Mouse (Mus musculus): ENCODE measurements around the gene Hoxa7. TPM values are rescaled to one million over a fixed set of nuclear protein-coding genes. Genes with fewer than 3 reads are reported as not detected.
A peak's percentile ranks its signal among the peaks of the same experiment; 100 is the strongest.

Hoxa7 gene
- polyA plus RNA-seq, 1 experiment from 2014 or later, result 8.1 TPM

DNA sequence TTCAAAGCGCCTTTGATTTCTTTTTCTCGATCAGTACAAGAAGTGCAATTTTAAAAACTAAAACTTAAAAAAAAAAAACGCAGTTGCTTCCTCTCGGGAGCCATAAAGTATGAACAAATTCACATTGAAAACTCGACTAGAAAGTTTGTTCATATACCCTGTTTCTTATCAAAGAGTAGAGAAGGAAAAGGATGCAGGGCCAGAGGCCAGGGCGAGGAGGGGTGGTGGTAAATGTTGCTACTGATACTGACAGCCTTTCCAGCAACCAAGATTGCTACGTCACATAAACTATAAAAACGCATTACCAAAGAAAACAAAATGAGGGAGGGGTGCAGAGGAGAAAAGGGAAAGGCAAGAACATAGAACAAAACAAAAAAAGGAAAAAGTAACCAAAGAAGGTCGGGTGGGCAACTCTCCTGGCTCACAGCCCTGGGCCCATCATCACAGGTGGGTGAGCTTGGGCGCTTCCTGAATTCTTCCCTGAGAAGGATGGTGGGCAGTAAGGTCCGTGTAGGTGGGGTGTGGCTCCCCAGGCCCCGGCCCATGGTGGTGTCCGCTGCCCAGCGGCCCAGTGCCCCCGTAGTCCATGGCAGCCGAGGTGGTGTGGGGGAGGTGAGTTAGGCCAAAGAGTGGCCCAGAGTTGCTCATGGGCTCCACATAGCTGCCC lies 52.0 kb downstream of the Hoxa7 start:
- 30% methylated on average over 16 of the region's 16 CpGs for WGBS
- Histone ChIP-seq H3K36me3 (ENCODE audit: control insufficient read depth, insufficient read depth, low read length) (0 out of 2 replicates have a peak, but pooled peaks cover 2% of the 10 kb centered on the region), H3K9ac (ENCODE audit: low read length) (peak overlapping the region; percentile 66), H3K4me3 (ENCODE audit: low read depth, low read length) (peak overlapping the region; percentile 65), H3K9me3 (ENCODE audit: control insufficient read depth, low read length) (no peaks in the 10 kb centered on the region), H3K4me1 (replicated peaks; ENCODE audit: control insufficient read depth, insufficient read depth) (peaks cover 4% of the 10 kb centered on the region; the same call in 1 of the 2 replicates), H3K27me3 (ENCODE audit: control insufficient read depth, insufficient read depth, low read length) (no peaks in the 10 kb centered on the region), H3K27ac (replicated peaks) (peak overlapping the region; percentile 97), H3K4me2 (replicated peaks; ENCODE audit: low read depth) (peak overlapping the region; percentile 62)
- DNase-seq (ENCODE audit: low spot score), result no peak
- no peak for ATAC-seq (ENCODE audit: low FRiP score, low TSS enrichment)
- TF ChIP-seq CTCF (IDR thresholded peaks at IDR 0.05; ENCODE audit: low read depth), result no peak
- no peak for TF ChIP-seq EP300 (optimal IDR thresholded peaks at IDR 0.05)

DNA sequence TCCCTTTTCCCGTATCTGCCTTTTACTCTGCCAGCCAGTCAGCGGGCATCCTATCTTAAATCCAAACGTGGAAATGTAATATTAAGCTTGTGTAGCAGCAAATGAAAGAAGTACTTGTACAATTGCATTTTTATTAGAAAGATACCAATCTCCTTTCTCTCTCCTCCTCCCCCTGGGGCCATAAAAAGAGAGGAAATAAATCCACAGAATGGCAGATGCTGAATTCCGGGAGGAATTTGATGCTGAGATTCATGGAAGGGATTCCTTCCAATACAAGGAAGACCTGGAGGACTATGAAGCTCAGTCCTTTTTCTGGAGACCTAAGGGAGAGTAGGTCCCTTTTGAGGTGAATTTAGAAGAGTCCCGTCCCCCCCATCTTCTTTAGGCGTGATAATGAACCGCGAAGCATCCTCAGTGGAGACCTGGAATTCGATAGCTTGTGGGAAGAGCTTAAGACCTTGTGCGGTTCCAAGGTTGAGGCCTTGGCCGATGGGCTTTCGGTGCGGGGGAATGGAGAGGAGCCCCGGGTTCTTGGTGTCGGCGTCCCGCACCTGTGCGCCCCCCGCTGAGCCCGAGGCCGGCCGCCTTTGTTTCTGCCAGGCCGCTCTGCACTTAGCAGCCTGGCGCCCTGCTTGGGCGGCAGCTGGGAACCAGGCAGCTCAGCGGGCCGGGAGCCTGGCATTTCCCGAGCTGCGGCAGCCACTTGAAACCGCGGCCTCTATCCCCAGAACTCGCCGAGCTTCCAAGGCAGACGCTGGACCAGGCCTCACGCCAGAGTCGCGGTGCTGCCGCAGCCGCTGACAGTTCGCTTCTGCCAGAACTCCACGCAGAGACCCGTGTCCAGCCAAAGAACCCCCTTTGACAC lies 53.2 kb downstream of the Hoxa7 start:
- Histone ChIP-seq H3K4me3 (ENCODE audit: low read depth, low read length) (peak overlapping the region; percentile 65), H3K36me3 (ENCODE audit: control insufficient read depth, insufficient read depth, low read length) (0 out of 2 replicates have a peak, but pooled peaks cover 2% of the 10 kb centered on the region), H3K27ac (replicated peaks) (peak overlapping the region; percentile 96), H3K4me1 (replicated peaks; ENCODE audit: control insufficient read depth, insufficient read depth) (peaks cover 4% of the 10 kb centered on the region; the same call in 1 of the 2 replicates), H3K9me3 (ENCODE audit: control insufficient read depth, low read length) (no peaks in the 10 kb centered on the region), H3K4me2 (replicated peaks; ENCODE audit: low read depth) (peak overlapping the region; percentile 77), H3K27me3 (ENCODE audit: control insufficient read depth, insufficient read depth, low read length) (no peaks in the 10 kb centered on the region; the same call in 1 of the 2 replicates), H3K9ac (ENCODE audit: low read length) (peak overlapping the region; percentile 89)
- WGBS, result 14% methylated on average over 39 of the region's 42 CpGs
- no peak for ATAC-seq (ENCODE audit: low FRiP score, low TSS enrichment)
- DNase-seq (ENCODE audit: low spot score), result no peak
- TF ChIP-seq CTCF (IDR thresholded peaks at IDR 0.05; ENCODE audit: low read depth) (no peak), EP300 (optimal IDR thresholded peaks at IDR 0.05) (no peak)

DNA sequence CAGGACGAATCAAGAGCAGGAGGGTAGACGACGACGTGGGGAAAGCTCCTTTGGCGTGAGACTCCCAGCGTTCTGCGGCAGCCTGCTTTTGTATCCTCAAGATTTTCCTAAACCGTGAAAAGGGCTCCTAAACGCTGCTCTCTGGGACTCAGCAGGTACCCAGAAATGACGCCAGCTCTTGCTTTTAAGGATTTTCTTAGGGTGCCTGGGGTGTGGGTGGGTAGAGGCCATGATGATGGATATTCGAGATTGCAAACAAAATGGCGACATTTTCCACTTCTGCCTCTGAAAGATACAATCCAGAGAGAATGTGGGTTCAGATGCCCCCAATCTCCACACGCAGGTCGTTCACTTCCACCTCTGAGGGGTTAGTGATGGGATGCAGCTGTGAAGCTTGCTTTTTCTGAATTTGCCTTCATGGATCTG lies 53.9 kb downstream of the Hoxa7 start:
- WGBS, result 28% methylated on average over 14 of the region's 14 CpGs
- DNase-seq (ENCODE audit: low spot score) (no peak), ATAC-seq (ENCODE audit: low FRiP score, low TSS enrichment) (no peak)
- no peaks in the 10 kb centered on the region for H3K9me3 ChIP-seq (ENCODE audit: control insufficient read depth, low read length)
- TF ChIP-seq EP300 (optimal IDR thresholded peaks at IDR 0.05), result no peak
- TF ChIP-seq CTCF (IDR thresholded peaks at IDR 0.05; ENCODE audit: low read depth), result no peak
- peak overlapping the region; percentile 77 for H3K4me2 ChIP-seq (replicated peaks; ENCODE audit: low read depth)
- H3K27ac ChIP-seq (replicated peaks), result peak overlapping the region; percentile 96
- H3K4me3 ChIP-seq (ENCODE audit: low read depth, low read length), result peak overlapping the region; percentile 65
- peaks cover 4% of the 10 kb centered on the region; the same call in 1 of the 2 replicates for H3K4me1 ChIP-seq (replicated peaks; ENCODE audit: control insufficient read depth, insufficient read depth)
- H3K9ac ChIP-seq (ENCODE audit: low read length), result peak overlapping the region; percentile 89
- no peaks in the 10 kb centered on the region; the same call in 1 of the 2 replicates for H3K27me3 ChIP-seq (ENCODE audit: control insufficient read depth, insufficient read depth, low read length)
- H3K36me3 ChIP-seq (ENCODE audit: control insufficient read depth, insufficient read depth, low read length), result 0 out of 2 replicates have a peak, but pooled peaks cover 2% of the 10 kb centered on the region

DNA sequence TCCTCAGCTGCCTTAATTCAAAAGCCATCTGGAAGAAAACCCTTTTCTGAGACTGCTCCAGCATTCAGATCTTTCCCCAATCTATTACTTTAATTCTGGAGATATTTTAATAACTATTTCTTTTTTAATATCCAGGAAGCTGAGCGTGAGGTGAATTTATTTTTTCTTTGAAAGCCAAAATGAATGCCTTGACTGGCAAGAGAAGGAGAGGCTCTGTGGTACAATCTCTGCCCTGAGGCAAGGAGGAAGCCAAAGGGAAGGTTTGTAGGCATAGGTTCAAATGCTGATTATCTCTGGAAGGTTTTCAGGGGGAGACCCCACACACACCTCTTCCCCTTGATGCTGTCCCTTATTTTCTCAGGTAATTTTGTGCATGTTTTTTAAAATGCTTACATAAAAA lies 54.5 kb downstream of the Hoxa7 start:
- Histone ChIP-seq H3K36me3 (ENCODE audit: control insufficient read depth, insufficient read depth, low read length) (0 out of 2 replicates have a peak, but pooled peaks cover 2% of the 10 kb centered on the region), H3K4me2 (replicated peaks; ENCODE audit: low read depth) (peak overlapping the region; percentile 77), H3K4me3 (ENCODE audit: low read depth, low read length) (peak overlapping the region; percentile 65), H3K4me1 (replicated peaks; ENCODE audit: control insufficient read depth, insufficient read depth) (peaks cover 2% of the 10 kb centered on the region; the same call in 1 of the 2 replicates), H3K27ac (replicated peaks) (peak overlapping the region; percentile 96), H3K9ac (ENCODE audit: low read length) (peak overlapping the region; percentile 89), H3K9me3 (ENCODE audit: control insufficient read depth, low read length) (no peaks in the 10 kb centered on the region), H3K27me3 (ENCODE audit: control insufficient read depth, insufficient read depth, low read length) (no peaks in the 10 kb centered on the region; the same call in 1 of the 2 replicates)
- TF ChIP-seq EP300 (optimal IDR thresholded peaks at IDR 0.05) (no peak), CTCF (IDR thresholded peaks at IDR 0.05; ENCODE audit: low read depth) (no peak)
- ATAC-seq (ENCODE audit: low FRiP score, low TSS enrichment) (no peak), DNase-seq (ENCODE audit: low spot score) (no peak)
- WGBS, result 41% methylated on average over 1 of the region's 1 CpGs

DNA sequence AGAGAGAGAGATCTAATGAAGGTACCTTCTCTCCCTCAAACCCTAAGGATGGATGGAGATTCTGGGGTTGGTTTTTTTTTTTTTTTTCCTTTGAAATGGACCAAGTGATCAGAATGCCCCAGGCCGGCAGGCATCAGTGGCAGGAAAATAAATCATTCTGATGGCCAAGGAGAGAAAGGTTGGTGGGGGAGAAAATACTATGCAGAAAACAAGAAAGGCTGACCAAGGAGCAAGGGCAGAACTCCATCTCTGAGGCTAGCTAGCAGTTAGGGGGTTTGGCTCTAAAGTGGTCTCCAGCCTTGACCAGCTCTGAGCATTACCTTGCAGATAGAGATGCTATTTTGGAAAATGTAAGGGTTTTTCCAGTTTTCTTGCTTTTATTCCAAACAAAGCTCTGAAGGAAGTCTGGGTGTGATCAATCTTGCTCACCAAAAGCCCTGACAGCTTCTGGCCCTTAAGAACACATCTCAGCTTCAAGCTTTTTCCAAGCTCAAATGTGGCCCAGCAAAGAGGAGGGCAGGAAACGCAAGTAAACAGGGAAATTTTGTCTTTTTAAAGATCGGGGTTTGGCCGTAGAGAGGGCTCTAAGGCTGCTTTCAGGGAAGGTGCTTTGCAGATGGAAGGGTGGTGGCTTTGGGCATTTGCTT lies 55.1 kb downstream of the Hoxa7 start:
- WGBS, result 19% methylated on average over 4 of the region's 4 CpGs
- Histone ChIP-seq H3K4me1 (replicated peaks; ENCODE audit: control insufficient read depth, insufficient read depth) (peaks cover 2% of the 10 kb centered on the region; the same call in 1 of the 2 replicates), H3K9ac (ENCODE audit: low read length) (peak overlapping the region; percentile 89), H3K36me3 (ENCODE audit: control insufficient read depth, insufficient read depth, low read length) (0 out of 2 replicates have a peak, but pooled peaks cover 2% of the 10 kb centered on the region), H3K4me2 (replicated peaks; ENCODE audit: low read depth) (peak overlapping the region; percentile 77), H3K9me3 (ENCODE audit: control insufficient read depth, low read length) (no peaks in the 10 kb centered on the region), H3K27ac (replicated peaks) (peak overlapping the region; percentile 96), H3K4me3 (ENCODE audit: low read depth, low read length) (peak overlapping the region; percentile 65), H3K27me3 (ENCODE audit: control insufficient read depth, insufficient read depth, low read length) (no peaks in the 10 kb centered on the region; the same call in 1 of the 2 replicates)
- no peak for TF ChIP-seq CTCF (IDR thresholded peaks at IDR 0.05; ENCODE audit: low read depth)
- TF ChIP-seq EP300 (optimal IDR thresholded peaks at IDR 0.05), result no peak
- no peak for DNase-seq (ENCODE audit: low spot score)
- ATAC-seq (ENCODE audit: low FRiP score, low TSS enrichment), result no peak
